Mouse (Mus musculus) liver, adult 2 months (tissue): ENCODE data around the gene St3gal5.

ENCODE experiments used
- CTCF ChIP-seq: fragments of 200-500 bp; IDR thresholded peaks from 2 replicates; pipeline ENCODE4 v1.5.1; 2011; ENCODE audit warnings: low read depth, low read length, control low read depth
- POLR2A ChIP-seq: fragments of 200-500 bp; IDR thresholded peaks from 2 replicates; pipeline ENCODE4 v1.6.1; 2011; ENCODE audit warnings: low read length, control low read depth; ENCODE audit not compliant: insufficient read depth; ENCODE audit errors: extremely low read depth

DNA sequence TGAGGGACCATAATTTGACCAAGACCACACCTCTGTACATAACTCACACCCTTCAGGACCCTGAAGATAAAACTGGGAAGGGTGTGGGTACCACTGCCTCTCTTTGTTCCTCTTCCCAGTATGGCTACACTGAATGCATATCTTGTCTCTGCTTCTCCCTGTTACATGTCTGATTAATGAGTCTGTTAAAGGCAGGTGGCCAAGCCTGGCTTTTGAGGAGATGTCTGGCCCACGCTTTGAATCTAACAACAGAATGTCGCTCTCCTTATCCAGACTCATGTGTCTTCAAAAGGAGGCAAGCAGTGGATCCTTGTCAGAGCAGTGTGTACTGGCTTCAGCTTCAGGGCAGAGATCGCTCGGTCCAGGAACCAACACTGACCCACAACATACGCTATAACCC, 87.2 kb downstream of the St3gal5 start:
- TF ChIP-seq CTCF, result no peak
- TF ChIP-seq POLR2A, result no peak
